Mouse (Mus musculus) Patski (cell line): ENCODE results near the gene Csrnp1. TPM values are rescaled to one million over a fixed set of nuclear protein-coding genes. Genes with fewer than 3 reads are reported as not detected.

Experiments
- ATAC-seq: fragments of 100-300 bp; one replicate; pipeline ENCODE4 v1.8.0; 2021
- CTCF ChIA-PET: fragments of 350-600 bp; sonication (Branson Sonifier 250); formaldehyde crosslinking; loops from one replicate; lab custom pipeline; 2022; ENCODE audit warnings: inconsistent platforms; lab: Charles Lee
- POLR2A ChIA-PET: fragments of 350-600 bp; sonication (Branson Sonifier 250); formaldehyde crosslinking; loops from one replicate; lab custom pipeline; 2022; ENCODE audit warnings: antibody characterized with exemption, inconsistent platforms; lab: Charles Lee
- DNase-seq: peaks from one replicate; pipeline ENCODE4 v3.0.0-alpha.2; 2011; ENCODE audit warnings: low read depth, low spot score
- H3K27me3 ChIP-seq: fragments of 371-371 bp; one replicate; pipeline ENCODE4 v1.5.1; 2021
- CTCF ChIP-seq: fragments of 100-300 bp; IDR thresholded peaks from one replicate; pipeline ENCODE4 v1.5.1; 2021
- in situ Hi-C: fragments of 300-500 bp; cut with MboI; formaldehyde crosslinking; loops from 3 replicates; pipeline ENCODE4 v1.11.1; 2018; ENCODE audit warnings: low pct_unique_long_range_greater_than_20kb, mixed read lengths
- polyA plus RNA-seq: library from polyadenylated mRNA; unstranded; gene quantifications from one replicate; pipeline ENCODE4 v1.2.3, GENCODE M21; 2021

Gene Csrnp1
- polyA plus RNA-seq, 1 experiment from 2014 or later: 18.8 TPM

GRCm38 (mm10) chr9:119938496-119938895 is 46.0 kb downstream of the Csrnp1 start:
- in situ Hi-C loops: no loop called here
- ChIA-PET CTCF (no interaction called here), POLR2A (interaction anchor here (0.8 kb wide), 1 partner anchor 9 kb away, joined by 3 read pairs; no protein-coding TSS in a partner anchor)
- H3K27me3 ChIP-seq: no peaks in the 10 kb centered on the region
- TF ChIP-seq CTCF: no peak
- ATAC-seq (no peak), DNase-seq (no peak)

GRCm38 (mm10) chr9:119937005-119937773 is 47.3 kb downstream of the Csrnp1 start, which contains the start of the genes Gorasp1 and Ttc21a:
TSS of gene Gorasp1 (minus strand) at chr9:119937565.
TSS of gene Ttc21a (plus strand) at chr9:119937606.
- peak; percentile 68 for DNase-seq
- POLR2A ChIA-PET: interaction anchor here (0.6 kb wide), 1 partner anchor 39 kb away, joined by 3 read pairs; no protein-coding TSS in a partner anchor
- H3K27me3 ChIP-seq: no peaks in the 10 kb centered on the region
- in situ Hi-C loops: no loop called here
- ATAC-seq: peak; percentile 86
- CTCF ChIA-PET: interaction anchor here (1.0 to 1.3 kb wide), 2 partner anchors 33 to 72 kb away, joined by 3 read pairs; no protein-coding TSS in a partner anchor
- TF ChIP-seq CTCF: no peak

- no peak for ATAC-seq
- POLR2A ChIA-PET: interaction anchor here (0.6 to 0.8 kb wide), 2 partner anchors 17 to 82 kb away, joined by 5 to 6 read pairs; no protein-coding TSS in a partner anchor
- CTCF ChIA-PET: no interaction called here
Observed at GRCm38 (mm10) chr9:119933675-119934074, 50.8 kb downstream of the Csrnp1 start.

GRCm38 (mm10) chr9:119932358-119932757 is 52.1 kb downstream of the Csrnp1 start:
- no peak for ATAC-seq
- no peak for DNase-seq
- ChIA-PET CTCF (no interaction called here), POLR2A (no interaction called here)
- H3K27me3 ChIP-seq: no peaks in the 10 kb centered on the region
- in situ Hi-C loops: no loop called here
- no peak for TF ChIP-seq CTCF

More at GRCm38 (mm10) chr9:119933675-119934074, 50.8 kb downstream of the Csrnp1 start:
- DNase-seq: no peak
- no peak for TF ChIP-seq CTCF
- no peaks in the 10 kb centered on the region for H3K27me3 ChIP-seq
- in situ Hi-C loops: no loop called here

- no peak for TF ChIP-seq CTCF
- POLR2A ChIA-PET: interaction anchor here (1.0 kb wide), 1 partner anchor 28 kb away, joined by 6 read pairs; no protein-coding TSS in a partner anchor
- in situ Hi-C loops: no loop called here
- CTCF ChIA-PET: interaction anchor here (1.6 kb wide), 1 partner anchor 12 kb away, joined by 5 read pairs; no protein-coding TSS in a partner anchor
- no peaks in the 10 kb centered on the region for H3K27me3 ChIP-seq
- ATAC-seq: no peak
- no peak for DNase-seq
Observed at GRCm38 (mm10) chr9:119926497-119926896, 58.0 kb downstream of the Csrnp1 start.

GRCm38 (mm10) chr9:119925729-119926128 is 58.7 kb downstream of the Csrnp1 start:
- DNase-seq (no peak), ATAC-seq (no peak)
- in situ Hi-C loops: no loop called here
- ChIA-PET POLR2A (no interaction called here), CTCF (interaction anchor here (0.9 to 1.6 kb wide), 2 partner anchors 11 to 18 kb away, joined by 3 to 5 read pairs; no protein-coding TSS in a partner anchor)
- no peak for TF ChIP-seq CTCF
- no peaks in the 10 kb centered on the region for H3K27me3 ChIP-seq

GRCm38 (mm10) chr9:119925120-119925657 is 59.3 kb downstream of the Csrnp1 start:
- H3K27me3 ChIP-seq: no peaks in the 10 kb centered on the region
- DNase-seq (no peak), ATAC-seq (no peak)
- TF ChIP-seq CTCF: no peak
- POLR2A ChIA-PET: no interaction called here
- in situ Hi-C loops: no loop called here
- CTCF ChIA-PET: interaction anchor here (0.8 to 0.9 kb wide), 2 partner anchors 17 to 22 kb away, joined by 3 read pairs; no protein-coding TSS in a partner anchor

GRCm38 (mm10) chr9:119923462-119923861 is 61.0 kb downstream of the Csrnp1 start:
- TF ChIP-seq CTCF: no peak
- CTCF ChIA-PET: no interaction called here
- ATAC-seq (no peak), DNase-seq (no peak)
- in situ Hi-C loops: no loop called here
- no peaks in the 10 kb centered on the region for H3K27me3 ChIP-seq
- POLR2A ChIA-PET: interaction anchor here (1.0 kb wide), 1 partner anchor 12 kb away, joined by 3 read pairs; no protein-coding TSS in a partner anchor

Other genes with a start within 250 kb of the Csrnp1 start
- gene Scn11a, start 159.2 kb downstream of the Csrnp1 start, polyA plus RNA-seq: not detected
- gene Wdr48, start 89.8 kb downstream of the Csrnp1 start, polyA plus RNA-seq: 38.7 TPM
- 24.1 TPM for gene Gorasp1, start 47.1 kb downstream of the Csrnp1 start, polyA plus RNA-seq
- gene Ttc21a, start 47.1 kb downstream of the Csrnp1 start, polyA plus RNA-seq: 0.64 TPM
- gene Xirp1, start 38.9 kb upstream of the Csrnp1 start, polyA plus RNA-seq: 0.04 TPM
- not detected for gene Cx3cr1, start 85.2 kb upstream of the Csrnp1 start, polyA plus RNA-seq
- not detected for gene Ccr8, start 107.5 kb upstream of the Csrnp1 start, polyA plus RNA-seq
- 27.3 TPM for gene Slc25a38, start 125.7 kb upstream of the Csrnp1 start, polyA plus RNA-seq
- gene Rpsa, start 143.0 kb upstream of the Csrnp1 start, polyA plus RNA-seq: 1,746 TPM
- not detected for gene Mobp, start 165.0 kb upstream of the Csrnp1 start, polyA plus RNA-seq